Mouse (Mus musculus) gastrocnemius, postnatal 4 days (tissue): Measurements from ENCODE around the gene Dnal4. TPM values are rescaled to one million over a fixed set of nuclear protein-coding genes. Genes with fewer than 3 reads are reported as not detected.
"Not testable (repeated sequence)": the region's sequence is repeated elsewhere in the genome, so short reads cannot be mapped to it uniquely, and the experiment has no call there.

ENCODE experiments used
- DNase-seq, 2 experiments: peaks; one replicate each; pipeline ENCODE4 v3.0.0; 2021 to 2022; ENCODE audit warnings: low spot score in 2 of 2, mixed read lengths in 2 of 2
- long read RNA-seq, 2 experiments: library from polyadenylated mRNA; stranded (forward); transcript quantifications; one replicate each; pipeline ENCODE4 v2.0.0; 2021
- total RNA-seq, 2 experiments: library from RNA; stranded (reverse); gene quantifications; 2 replicates each; pipeline ENCODE4 v1.2.3; 2021

Gene Dnal4
- 10 to 100 TPM; 19.0 to 19.2 TPM for total RNA-seq
- long read RNA-seq, experiment 1, transcript Dnal4-201 (4 exons, 1,472 nt), result major isoform, 26 of 27 reads
- long read RNA-seq, experiment 1, partial matches to known transcripts, result 0 of 27 reads
- long read RNA-seq, experiment 1, other reads (novel, unspliced or antisense), result 1 of 27 reads
- long read RNA-seq, experiment 2, transcript Dnal4-201 (4 exons, 1,472 nt), result major isoform, 34 of 48 reads
- long read RNA-seq, experiment 2, partial matches to known transcripts, result 10 of 48 reads
- long read RNA-seq, experiment 2, other reads (novel, unspliced or antisense), result 4 of 48 reads

DNA sequence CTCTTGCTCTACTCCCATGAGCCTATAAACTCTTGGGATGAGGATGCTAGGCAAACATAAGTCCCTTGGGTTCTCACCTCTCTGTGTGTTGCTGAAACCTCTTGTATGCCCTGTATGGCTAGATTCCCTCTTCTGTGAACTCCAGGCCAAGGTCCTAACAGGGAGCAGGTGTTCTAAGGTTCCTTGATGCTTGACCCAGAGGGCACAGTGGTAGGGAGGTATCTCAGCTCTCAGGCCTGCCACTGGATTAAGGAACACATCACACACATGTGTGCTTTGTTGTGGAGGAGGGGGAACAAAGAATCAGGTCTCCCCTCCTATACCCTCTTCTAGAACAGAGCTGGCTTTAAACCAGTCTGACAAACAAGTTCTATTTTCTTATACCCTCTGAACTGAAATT is at the start of gene Dnal4:
TSS of gene Dnal4 (minus strand) at position 101 of the 400 bp plus-strand sequence.
- DNase-seq, result no peak

DNA sequence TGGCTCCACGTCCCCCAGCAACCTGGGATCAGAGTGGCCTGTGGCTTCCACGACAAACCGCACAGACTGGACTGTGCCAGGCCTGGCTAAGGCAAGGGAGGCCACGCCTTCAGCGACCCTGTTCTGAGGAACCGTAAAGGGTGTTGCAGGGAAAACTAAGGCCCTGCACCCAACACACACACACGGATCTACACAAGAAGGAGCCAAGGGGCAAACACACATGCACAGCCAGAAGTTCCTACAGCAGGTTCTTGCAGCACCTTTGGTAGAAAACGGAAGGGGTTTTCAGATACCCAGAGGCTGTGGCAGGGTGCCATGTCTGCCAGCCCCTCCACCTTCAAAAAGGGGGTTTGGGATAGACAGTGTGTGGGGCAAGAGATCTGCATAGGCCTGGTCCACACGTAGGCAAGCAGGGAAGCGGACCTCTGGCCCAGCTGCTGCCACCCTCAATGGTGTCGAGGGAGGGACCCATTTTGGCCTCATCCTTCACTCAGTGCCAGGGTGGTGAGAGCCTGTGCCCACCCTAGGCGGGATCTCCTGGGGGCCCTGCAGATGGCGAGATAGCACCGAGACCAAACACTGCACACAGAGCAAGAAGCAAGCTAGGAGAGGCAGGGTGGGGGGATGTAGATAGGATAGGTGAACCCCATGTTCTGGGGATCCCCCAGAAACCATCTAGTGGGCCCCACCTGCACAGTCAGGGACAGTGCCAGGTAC is 49.6 kb upstream of the Dnal4 start:
- no peak for DNase-seq

DNA sequence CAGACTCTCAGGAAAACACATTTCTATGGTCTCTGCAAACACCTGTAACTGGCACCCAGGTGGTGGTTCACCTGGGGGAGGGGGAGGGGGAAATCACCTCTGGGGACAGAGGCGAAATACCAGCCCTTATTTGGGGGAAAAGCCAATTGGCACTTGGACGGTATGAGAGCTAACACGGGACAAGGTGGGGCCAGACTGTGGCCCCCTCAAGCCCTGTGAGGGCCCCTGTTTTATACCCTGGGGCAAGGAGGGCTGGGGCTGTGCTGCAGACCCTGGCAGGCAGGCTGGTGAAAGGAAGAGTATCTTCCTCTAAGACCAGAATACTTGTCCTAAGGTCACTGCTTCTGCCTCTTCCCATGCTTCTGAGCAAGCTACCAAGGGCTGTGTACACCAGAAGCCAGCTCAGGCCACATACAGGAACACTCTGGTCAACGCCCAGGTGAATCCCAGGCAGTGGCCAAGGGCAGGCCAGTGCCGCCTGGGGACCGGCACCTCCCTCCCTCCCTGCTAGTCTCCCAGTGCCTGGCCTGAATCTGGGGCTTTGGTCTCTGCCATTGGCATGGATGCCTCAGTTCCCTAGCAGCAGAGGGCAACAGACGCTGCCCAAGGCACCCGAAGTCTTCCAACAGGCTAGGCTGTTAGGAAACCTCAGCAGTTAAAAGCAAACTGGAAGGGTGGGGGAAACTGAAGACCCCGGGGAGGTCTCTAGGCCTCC is 48.7 kb upstream of the Dnal4 start:
- DNase-seq, result no peak

DNA sequence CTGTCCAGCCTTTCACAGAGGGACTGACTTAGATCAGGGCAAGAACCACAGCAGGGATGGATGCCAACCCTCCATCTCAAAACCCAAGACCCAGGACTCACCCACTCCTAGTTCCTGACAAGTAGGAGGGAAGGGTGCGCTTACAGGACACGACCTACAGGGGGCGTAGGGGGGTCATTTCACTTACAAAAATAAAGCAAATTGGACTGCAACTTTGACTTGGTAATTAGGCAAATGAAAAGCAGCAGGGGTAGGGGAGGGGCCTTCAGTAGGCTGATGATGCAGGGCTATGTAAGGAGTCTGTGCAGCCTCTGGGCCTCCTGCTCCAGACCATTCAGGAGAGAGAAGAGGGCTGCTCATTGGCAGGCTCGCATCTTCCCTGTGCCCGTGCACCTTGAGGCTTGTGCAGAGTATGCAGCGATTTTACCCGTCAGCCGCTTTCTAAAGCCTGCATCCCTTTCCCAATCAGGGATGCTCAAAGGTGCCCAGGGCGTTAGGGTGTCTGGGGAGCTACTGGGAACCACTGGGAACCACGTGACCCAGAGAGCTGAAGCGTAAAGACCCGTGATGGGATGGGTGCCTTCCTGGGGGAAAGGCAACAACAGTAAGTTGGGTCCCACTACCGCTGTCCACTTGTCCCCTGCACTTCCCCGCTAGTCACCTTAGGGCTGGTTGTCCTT is 47.6 kb upstream of the Dnal4 start:
- DNase-seq, result no peak

DNA sequence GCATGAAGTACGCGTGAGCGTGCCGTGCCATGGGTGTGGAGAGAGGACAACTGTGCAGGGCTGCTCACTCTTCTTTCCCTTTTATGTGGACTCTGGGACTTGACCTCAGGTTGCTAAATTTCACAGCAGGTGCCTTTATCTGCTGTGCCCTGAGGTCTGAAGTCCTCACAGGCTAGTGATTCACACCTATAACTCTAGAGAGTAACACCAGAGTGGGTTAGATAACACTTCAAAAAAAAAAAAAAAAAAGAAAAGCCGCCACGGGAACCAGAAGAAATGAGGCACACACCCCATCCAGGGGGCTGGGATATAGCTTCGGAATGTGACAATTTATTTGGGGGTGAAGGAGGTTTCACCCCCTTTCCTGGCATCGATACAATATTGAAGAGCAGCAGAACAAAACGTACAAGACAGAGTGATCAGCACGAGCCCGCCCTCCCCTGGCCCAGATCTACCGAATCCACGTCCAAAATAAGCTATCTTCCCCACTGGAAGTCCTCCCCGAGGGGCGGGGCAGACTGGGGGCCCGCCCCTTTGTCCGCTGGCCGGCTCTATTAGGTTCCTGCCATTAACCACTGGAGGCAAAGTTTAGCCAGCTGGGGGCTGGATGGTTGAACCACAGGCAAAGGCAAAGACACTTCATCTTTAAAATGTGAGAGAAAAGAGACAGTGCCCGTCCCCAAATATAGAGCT is 46.1 kb upstream of the Dnal4 start:
- peak; percentile 59 to 68 for DNase-seq

DNA sequence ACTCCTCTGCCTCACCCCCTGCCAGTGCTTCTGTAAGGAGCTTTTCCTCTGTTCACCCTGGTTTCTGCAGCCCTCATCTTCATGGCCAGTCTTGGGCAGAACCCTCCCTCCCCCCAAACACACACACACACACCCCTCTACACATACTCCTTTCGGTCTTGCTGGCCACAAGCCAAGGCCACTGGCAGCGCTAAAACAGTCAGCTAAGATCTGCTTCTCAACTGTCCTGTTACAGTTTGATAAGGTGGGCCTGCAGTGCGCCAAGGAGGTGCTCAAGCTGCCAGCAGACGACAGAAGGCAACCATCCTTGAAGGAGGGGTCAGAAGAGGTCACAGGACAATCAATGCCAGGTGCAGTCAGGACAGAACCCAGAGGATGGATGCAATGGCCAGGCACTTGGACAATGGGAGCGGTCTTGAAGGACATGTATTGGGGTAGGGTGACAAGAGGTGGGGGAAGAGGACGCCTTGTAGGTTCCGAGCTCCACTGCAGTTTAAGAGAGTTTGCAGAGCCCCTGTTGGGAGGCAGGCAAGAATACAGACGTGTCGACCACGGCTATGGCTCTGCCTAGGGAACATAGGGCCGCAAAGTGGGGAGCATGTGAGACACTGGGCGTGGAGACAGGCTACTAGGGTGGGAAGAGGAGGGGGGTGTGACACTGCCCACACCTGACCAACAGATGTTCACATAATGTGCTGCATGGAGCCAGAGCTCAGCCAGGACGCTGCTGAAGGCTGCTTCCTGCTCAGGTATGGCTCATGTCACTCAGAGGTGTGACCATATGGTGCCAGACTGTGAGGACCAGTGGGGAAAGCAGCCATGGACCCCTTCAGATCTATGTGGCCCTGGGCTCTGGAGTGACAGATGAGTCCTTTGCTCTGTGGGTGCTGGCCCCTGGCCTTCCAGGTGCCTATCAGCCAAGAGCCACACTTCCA is 44.9 kb upstream of the Dnal4 start:
- peak in 1 of 2 experiments; percentile 25 for DNase-seq

DNA sequence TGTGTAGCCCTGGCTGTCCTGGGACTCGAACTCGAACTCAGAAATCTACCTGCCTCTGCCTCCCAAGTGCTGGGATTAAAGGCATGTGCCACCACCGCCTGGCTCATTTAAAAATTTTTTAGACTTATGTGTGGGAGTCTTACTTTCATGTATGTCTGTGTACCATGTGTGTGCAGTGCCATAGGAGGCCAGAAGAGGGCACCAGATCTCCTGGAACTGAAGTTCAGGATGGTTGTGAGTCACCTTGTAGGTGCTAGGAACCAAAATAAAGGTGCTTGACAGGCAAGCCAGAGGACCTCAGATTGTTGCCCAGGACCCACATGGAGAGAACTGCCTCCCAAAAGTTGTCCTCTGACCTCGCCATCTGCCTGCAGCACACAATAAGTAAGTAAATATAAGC is 40.7 kb upstream of the Dnal4 start:
- DNase-seq, result no peak

DNA sequence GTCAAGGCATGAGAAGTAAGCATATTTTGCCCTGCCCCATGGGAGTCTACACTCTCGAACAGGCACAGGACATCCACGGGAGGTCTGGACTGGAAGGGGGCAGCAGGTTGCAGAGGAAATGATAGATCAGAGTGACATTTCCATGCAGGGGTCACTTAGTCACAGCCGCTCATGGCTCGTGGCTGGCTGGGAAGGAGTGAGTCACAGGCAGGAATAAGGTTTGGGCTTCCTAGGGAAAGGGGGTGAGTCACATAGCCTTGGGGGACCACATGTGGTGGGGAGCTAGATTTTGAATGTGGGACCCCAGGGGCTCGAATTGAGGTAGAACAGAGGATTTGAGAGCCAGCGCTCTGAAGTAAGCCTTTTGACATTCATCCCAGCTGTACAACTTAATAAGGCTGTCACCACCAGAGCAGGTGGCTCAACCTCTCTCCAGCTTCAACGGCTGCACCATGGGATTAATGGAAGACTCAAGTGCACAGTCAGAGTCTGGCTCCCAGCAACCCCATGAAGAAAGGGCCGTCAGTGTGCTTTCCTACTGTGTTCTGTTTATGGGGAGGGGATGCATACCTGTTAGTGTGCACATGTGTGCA is 36.1 kb upstream of the Dnal4 start:
- DNase-seq, result no peak

DNA sequence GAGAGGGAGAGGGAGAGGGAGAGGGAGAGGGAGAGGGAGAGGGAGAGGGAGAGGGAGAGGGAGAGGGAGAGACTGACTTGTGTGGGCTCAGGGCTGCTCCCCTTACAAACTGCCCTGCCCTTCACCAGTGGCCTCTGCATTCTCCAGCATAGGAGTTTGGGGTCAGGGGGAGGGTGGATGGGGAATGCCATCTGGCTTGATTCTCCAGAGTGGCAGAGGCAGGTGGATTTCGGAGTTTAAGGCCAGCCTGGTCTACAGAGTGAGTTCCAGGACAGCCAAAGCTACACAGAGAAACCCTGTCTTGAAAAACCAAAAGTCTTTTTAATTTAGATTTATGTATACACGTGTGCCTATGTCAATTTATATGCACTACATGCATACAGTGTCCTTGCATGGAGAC is 35.2 kb upstream of the Dnal4 start:
- not testable (repeated sequence) for DNase-seq

DNA sequence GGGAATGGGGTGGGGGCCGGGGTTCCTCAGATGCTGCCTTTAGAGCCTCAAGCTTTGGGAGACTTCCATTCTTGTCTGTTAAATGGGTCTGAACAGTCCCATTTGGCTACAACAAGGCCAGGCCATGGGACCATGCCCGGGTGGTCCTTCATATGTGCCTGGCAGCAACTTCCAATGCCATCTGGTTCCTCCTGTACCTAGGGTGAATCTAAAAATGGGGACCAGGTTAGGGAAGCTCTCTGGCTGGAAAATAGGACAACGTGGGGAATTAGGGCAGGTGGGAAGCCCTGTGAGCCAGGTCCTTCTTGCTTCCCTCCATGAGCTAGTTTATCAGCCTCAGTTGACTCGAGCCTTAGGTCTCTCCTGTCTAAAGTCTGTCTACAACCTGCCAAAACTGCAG is 33.3 kb upstream of the Dnal4 start:
- DNase-seq, result no peak

DNA sequence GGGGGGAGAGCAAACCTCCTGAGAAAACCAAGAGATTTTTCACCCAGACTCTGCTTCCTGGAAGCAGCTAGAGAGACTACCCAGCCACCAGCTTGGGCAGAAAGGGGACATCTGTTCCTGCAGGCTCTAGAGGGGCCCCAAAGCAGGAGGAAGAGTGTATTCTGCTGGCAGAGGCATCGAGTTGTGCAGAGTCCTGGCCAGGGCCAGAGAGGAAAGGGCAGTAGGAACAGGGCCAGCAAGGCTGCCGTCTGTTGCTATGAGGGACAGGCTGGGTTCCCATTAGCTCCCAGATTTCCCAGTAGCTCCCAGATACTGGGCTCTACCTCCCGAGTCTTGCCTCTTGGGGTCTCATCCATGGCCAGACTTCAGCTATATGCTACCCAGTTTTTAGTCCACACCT is 32.4 kb upstream of the Dnal4 start:
- DNase-seq, result no peak

DNA sequence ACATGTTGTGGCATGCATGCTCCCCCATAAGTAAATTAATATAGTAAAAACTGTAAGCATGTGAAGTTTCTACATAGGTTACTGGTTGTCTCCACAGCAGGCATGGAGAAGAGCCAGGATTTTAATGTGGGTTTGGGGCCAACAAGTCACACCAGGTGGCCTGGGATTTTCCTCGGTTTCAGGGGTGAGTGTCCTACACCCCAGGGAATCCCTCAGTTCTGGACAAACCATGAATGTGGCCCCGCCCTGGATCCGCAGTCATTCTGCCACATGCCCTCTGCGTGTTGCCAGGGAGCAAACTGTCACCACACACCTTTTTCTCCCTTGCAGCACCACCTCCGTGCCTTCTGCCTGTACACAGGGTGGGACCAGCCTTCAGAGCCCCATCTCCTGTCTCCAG is 31.0 kb upstream of the Dnal4 start:
- no peak for DNase-seq

DNA sequence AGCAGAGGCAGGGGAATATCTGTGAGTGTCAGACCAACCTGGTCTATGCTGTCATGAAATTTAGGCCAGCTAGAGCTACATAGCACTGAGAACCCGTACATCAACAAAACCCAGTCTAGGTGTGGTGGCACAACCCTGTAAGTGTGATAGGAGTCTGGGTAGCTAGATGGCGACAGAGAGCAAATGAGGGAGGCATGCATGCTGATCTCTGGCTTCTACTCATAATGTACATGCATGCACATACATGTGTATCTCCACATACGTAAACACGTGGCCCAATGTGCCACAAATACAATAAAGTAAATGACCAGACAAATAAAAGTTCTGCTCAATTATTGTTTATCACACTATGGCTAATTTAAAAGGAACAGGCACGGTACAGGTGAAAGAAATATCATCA is 30.5 kb upstream of the Dnal4 start:
- DNase-seq, result peak in 1 of 2 experiments; percentile 42

DNA sequence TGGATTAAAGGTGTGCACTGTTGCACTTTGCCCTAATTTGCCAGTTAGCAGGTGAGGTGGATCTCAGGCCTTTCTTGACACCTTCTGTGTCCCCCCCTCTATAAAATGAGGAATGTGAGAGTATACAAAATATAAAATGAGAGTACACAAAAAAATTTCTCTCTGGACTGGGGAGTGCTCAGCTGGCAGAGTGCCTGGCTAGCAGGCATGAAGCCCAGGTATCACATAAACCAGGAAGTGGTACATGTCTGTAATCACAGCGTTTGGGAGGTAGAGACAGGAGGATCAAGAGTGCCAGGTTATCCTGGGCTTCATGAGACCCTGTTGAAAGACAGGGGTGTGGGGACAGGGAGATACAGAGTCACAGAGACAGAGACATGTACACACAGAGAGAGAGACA is 29.4 kb upstream of the Dnal4 start:
- DNase-seq, result no peak

DNA sequence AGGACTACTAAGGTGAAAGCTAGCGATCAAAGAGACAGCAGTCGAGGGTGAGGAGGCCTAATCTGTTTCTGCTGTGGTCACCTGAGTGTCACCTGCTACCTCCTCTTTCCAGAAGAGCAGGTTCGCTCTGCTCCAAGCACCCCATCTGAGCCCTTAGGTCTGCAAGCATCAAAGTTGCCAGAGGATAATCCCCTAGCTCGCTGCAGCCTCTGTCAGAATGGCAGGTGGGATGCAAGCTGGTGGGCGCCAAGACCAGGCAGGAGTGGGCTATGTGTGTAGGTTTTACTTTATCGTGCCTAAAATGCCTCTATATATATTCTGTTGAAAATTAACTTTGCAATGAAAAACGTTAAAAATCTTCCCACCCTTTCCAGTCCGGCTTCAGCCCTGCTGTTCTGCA is 27.6 kb upstream of the Dnal4 start:
- DNase-seq, result no peak

DNA sequence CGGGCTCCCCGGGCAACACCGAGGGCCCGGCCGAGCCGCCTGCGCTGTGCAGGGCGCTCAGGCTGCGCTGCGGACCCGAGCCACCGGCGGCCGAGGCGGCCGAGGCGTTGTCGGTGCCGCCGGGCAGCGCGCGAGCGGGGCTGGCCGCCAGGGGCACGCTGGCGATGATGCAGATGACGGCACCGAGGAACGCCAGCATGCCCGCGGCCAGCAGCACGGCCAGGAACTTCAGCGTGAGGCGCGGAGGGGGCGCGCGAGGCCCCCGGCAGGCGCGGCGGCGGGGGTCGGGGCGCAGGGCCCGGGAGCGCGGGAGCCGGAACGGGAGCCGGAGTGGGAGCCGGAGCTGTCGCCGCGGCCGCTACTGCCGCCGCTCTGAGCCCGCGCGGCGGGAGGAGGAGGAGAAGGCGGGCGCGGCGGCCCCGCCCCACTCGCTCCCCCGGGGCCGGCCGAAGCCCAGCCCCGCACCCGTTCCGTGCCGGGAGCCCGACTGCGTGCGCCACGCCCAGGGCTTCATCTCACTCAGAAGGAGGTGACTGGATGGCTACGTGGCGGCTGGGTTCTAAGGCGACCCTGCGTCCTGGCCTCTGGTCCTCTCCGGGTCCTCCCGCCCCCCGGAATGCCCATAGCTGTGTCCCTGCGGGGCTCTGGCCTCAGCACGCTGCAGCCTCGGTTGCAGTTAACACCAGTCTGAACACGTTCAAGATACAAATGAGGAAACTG is 26.9 kb upstream of the Dnal4 start, which contains the start of gene Nptxr:
TSS of gene Nptxr (minus strand) at position 415 of the 720 bp plus-strand sequence.
- DNase-seq, result peak; percentile 50 to 57

DNA sequence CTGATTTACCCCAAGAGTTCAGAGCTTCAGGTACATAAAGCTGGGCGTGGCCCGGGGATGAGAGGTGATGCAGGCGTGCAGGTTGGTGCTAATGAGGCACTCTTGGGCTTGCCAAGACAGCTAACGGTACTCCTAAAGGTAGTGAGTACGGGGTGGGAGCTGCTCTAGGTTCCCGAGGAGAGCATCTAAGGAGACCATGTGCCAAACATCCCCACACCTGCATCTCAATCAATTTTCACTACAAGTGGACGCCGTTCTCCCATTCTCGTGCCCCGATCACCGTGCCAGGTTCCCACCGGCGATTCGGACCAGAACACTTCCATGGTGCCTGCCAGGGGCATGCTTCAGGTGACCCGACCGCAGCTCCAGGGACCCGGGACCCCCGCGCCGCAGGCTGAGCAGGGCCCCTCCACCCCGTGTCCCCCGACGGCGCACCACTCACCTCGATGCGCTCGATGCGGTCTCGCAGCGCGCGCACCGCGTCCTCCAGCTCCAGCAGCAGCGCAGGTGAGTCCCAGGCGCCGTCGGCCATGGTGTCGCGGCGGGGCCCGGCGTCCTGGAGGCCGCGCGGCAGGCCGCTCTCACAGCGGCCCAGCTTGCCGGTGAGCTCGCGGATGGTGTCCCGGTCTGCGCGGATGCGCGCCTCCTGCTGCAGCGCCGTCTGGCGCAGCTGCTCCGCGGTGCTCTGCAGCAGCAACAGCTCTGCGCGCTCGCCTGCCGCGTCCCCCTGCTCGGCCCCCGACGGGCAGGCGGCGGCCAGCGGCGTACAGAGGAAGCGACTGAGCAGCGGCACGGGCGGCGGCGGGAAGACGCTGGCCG is 26.1 kb upstream of the Dnal4 start:
- DNase-seq, result peak in 1 of 2 experiments; percentile 47

DNA sequence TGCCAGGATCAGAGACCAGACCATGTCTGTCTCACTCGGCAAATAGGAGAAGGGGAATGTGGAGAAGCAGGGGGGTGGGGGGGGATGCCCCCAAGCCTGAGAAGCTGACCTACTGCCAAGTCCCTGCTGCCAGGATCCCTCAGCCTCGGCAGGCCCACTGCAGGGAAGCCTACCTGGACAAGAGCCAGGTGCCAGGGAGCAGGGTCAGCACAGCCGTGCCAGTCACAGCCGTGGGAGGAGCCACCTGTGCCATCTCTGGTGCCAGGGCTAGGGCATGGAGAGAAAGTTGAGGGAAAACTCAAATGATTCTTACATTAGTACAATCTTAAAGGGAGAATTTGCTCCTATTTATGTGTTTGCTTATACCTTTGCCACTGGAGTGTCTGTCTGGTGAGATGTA is 24.7 kb upstream of the Dnal4 start:
- DNase-seq, result no peak
